Mouse (Mus musculus): Measurements from ENCODE around the gene Smim24. TPM values are rescaled to one million over a fixed set of nuclear protein-coding genes. Genes with fewer than 3 reads are reported as not detected.

Smim24 gene
- polyA plus RNA-seq, 1 experiment from 2014 or later = 3.1 TPM

- Histone ChIP-seq H3K9ac (no peak overlapping the region; the same call in 1 of the 2 replicates), H3K27ac (no peak overlapping the region), H3K4me3 (peak overlapping the region; percentile 78), H3K4me1 (peaks cover 48% of the 10 kb centered on the region), H3K9me3 (no peaks in the 10 kb centered on the region), H3K36me3 (peaks cover 11% of the 10 kb centered on the region), H3K4me2 (peak overlapping the region; percentile 98; the same call in 1 of the 2 replicates), H3K27me3 (no peaks in the 10 kb centered on the region)
- WGBS = 53% methylated on average over 12 of the region's 12 CpGs
- ATAC-seq (ENCODE audit: insufficient number of reproducible peaks, insufficient read depth, low FRiP score, low TSS enrichment, low read depth) = no peak
Observed at GRCm38 (mm10) chr10:81356352-81356990, 36.4 kb upstream of the Smim24 start.

GRCm38 (mm10) chr10:81356991-81357844 lies 35.6 kb upstream of the Smim24 start, which contains the start of gene Mfsd12:
Mfsd12 (plus strand) TSS chr10:81357491.
- peak within 1 kb of the TSS; percentile 98 for H3K4me2 ChIP-seq
- ATAC-seq (ENCODE audit: insufficient number of reproducible peaks, insufficient read depth, low FRiP score, low TSS enrichment, low read depth) = peak; percentile 80
- 2% methylated on average over 79 of the region's 79 CpGs for WGBS
- no peaks in the 10 kb centered on the region for H3K27me3 ChIP-seq
- peak within 1 kb of the TSS; percentile 78 for H3K4me3 ChIP-seq
- peak within 1 kb of the TSS; percentile 84 for H3K9ac ChIP-seq
- no peaks in the 10 kb centered on the region for H3K9me3 ChIP-seq
- H3K36me3 ChIP-seq = peaks cover 18% of the 10 kb centered on the region
- no peak within 1 kb of the TSS for H3K27ac ChIP-seq
- H3K4me1 ChIP-seq = peaks cover 43% of the 10 kb centered on the region

- no peaks in the 10 kb centered on the region for H3K9me3 ChIP-seq
- H3K9ac ChIP-seq = peak overlapping the region; percentile 84
- ATAC-seq (ENCODE audit: insufficient number of reproducible peaks, insufficient read depth, low FRiP score, low TSS enrichment, low read depth) = no peak; the same call in 1 of the 2 replicates
- 30% methylated on average over 4 of the region's 4 CpGs for WGBS
- peaks cover 28% of the 10 kb centered on the region for H3K36me3 ChIP-seq
- H3K4me2 ChIP-seq = peak overlapping the region; percentile 98
- H3K4me1 ChIP-seq = peaks cover 49% of the 10 kb centered on the region
- H3K4me3 ChIP-seq = peak overlapping the region; percentile 78
- no peak overlapping the region for H3K27ac ChIP-seq
- H3K27me3 ChIP-seq = peaks cover 8% of the 10 kb centered on the region
Observed at GRCm38 (mm10) chr10:81358209-81358608, 34.6 kb upstream of the Smim24 start.

- Histone ChIP-seq H3K4me1 (peaks cover 55% of the 10 kb centered on the region), H3K9me3 (no peaks in the 10 kb centered on the region), H3K27me3 (peaks cover 15% of the 10 kb centered on the region), H3K9ac (peak overlapping the region; percentile 84), H3K27ac (0 out of 2 replicates have a peak overlapping the region, but pooled peaks have one; percentile 11), H3K36me3 (peaks cover 30% of the 10 kb centered on the region), H3K4me3 (peak overlapping the region; percentile 78), H3K4me2 (peak overlapping the region; percentile 98)
- 62% methylated on average over 1 of the region's 1 CpGs for WGBS
- ATAC-seq (ENCODE audit: insufficient number of reproducible peaks, insufficient read depth, low FRiP score, low TSS enrichment, low read depth) = no peak
Observed at GRCm38 (mm10) chr10:81358841-81359240, 34.0 kb upstream of the Smim24 start.

GRCm38 (mm10) chr10:81360721-81361120 lies 32.1 kb upstream of the Smim24 start:
- Histone ChIP-seq H3K4me2 (no peak overlapping the region), H3K4me1 (peaks cover 61% of the 10 kb centered on the region), H3K27me3 (peaks cover 33% of the 10 kb centered on the region), H3K4me3 (no peak overlapping the region), H3K27ac (no peak overlapping the region), H3K9ac (0 out of 2 replicates have a peak overlapping the region, but pooled peaks have one; percentile 44), H3K9me3 (no peaks in the 10 kb centered on the region), H3K36me3 (peaks cover 30% of the 10 kb centered on the region)
- WGBS = 63% methylated on average over 8 of the region's 8 CpGs
- no peak for ATAC-seq (ENCODE audit: insufficient number of reproducible peaks, insufficient read depth, low FRiP score, low TSS enrichment, low read depth)

- Histone ChIP-seq H3K9me3 (no peaks in the 10 kb centered on the region), H3K27ac (no peak overlapping the region), H3K27me3 (peaks cover 39% of the 10 kb centered on the region), H3K36me3 (peaks cover 45% of the 10 kb centered on the region), H3K4me2 (no peak overlapping the region), H3K4me1 (peaks cover 55% of the 10 kb centered on the region), H3K9ac (no peak overlapping the region), H3K4me3 (no peak overlapping the region; the same call in 1 of the 2 replicates)
- no peak for ATAC-seq (ENCODE audit: insufficient number of reproducible peaks, insufficient read depth, low FRiP score, low TSS enrichment, low read depth)
- whole genome bisulfite sequencing = 76% methylated on average over 12 of the region's 12 CpGs
Observed at GRCm38 (mm10) chr10:81362336-81362949, 30.4 kb upstream of the Smim24 start.

- H3K27me3 ChIP-seq = peaks cover 39% of the 10 kb centered on the region
- H3K36me3 ChIP-seq = peaks cover 57% of the 10 kb centered on the region
- peak overlapping the region; percentile 60 for H3K4me2 ChIP-seq
- no peak overlapping the region for H3K27ac ChIP-seq
- no peak for ATAC-seq (ENCODE audit: insufficient number of reproducible peaks, insufficient read depth, low FRiP score, low TSS enrichment, low read depth)
- H3K9me3 ChIP-seq = no peaks in the 10 kb centered on the region
- peak overlapping the region; percentile 32 for H3K4me3 ChIP-seq
- H3K9ac ChIP-seq = peak overlapping the region; percentile 61; the same call in 1 of the 2 replicates
- peaks cover 44% of the 10 kb centered on the region for H3K4me1 ChIP-seq
- WGBS = 11% methylated on average over 54 of the region's 54 CpGs
Observed at GRCm38 (mm10) chr10:81363436-81364346, 29.2 kb upstream of the Smim24 start.

- 11% methylated on average over 28 of the region's 28 CpGs for WGBS
- H3K27ac ChIP-seq = no peak overlapping the region
- peaks cover 39% of the 10 kb centered on the region for H3K27me3 ChIP-seq
- H3K4me3 ChIP-seq = peak overlapping the region; percentile 32
- H3K36me3 ChIP-seq = peaks cover 67% of the 10 kb centered on the region
- no peak for ATAC-seq (ENCODE audit: insufficient number of reproducible peaks, insufficient read depth, low FRiP score, low TSS enrichment, low read depth)
- peaks cover 37% of the 10 kb centered on the region for H3K4me1 ChIP-seq
- H3K4me2 ChIP-seq = peak overlapping the region; percentile 60
- H3K9me3 ChIP-seq = no peaks in the 10 kb centered on the region
- H3K9ac ChIP-seq = peak overlapping the region; percentile 61
Observed at GRCm38 (mm10) chr10:81364666-81365065, 28.2 kb upstream of the Smim24 start.

- Histone ChIP-seq H3K4me2 (no peak overlapping the region), H3K9ac (no peak overlapping the region), H3K4me3 (no peak overlapping the region), H3K27me3 (peaks cover 39% of the 10 kb centered on the region), H3K4me1 (peaks cover 37% of the 10 kb centered on the region), H3K27ac (no peak overlapping the region), H3K9me3 (no peaks in the 10 kb centered on the region), H3K36me3 (peaks cover 68% of the 10 kb centered on the region)
- 28% methylated on average over 4 of the region's 4 CpGs for WGBS
- 0 out of 2 replicates have a peak, but pooled peaks have one; percentile 12 for ATAC-seq (ENCODE audit: insufficient number of reproducible peaks, insufficient read depth, low FRiP score, low TSS enrichment, low read depth)
Observed at GRCm38 (mm10) chr10:81365073-81365472, 27.8 kb upstream of the Smim24 start.

GRCm38 (mm10) chr10:81365672-81366476 lies 27.0 kb upstream of the Smim24 start, which contains the start of gene 4930404N11Rik:
4930404N11Rik (minus strand) TSS chr10:81365816.
- 24% methylated on average over 12 of the region's 12 CpGs for WGBS
- Histone ChIP-seq H3K4me1 (peaks cover 31% of the 10 kb centered on the region), H3K27ac (no peak within 1 kb of the TSS), H3K9ac (peak within 1 kb of the TSS; percentile 61), H3K27me3 (peaks cover 39% of the 10 kb centered on the region), H3K4me2 (peak within 1 kb of the TSS; percentile 60), H3K36me3 (peaks cover 73% of the 10 kb centered on the region), H3K4me3 (peak within 1 kb of the TSS; percentile 32), H3K9me3 (no peaks in the 10 kb centered on the region)
- no peak for ATAC-seq (ENCODE audit: insufficient number of reproducible peaks, insufficient read depth, low FRiP score, low TSS enrichment, low read depth)
